Mouse (Mus musculus): ENCODE measurements around the gene Skiv2l. TPM values are rescaled to one million over a fixed set of nuclear protein-coding genes. Genes with fewer than 3 reads are reported as not detected.
A peak's percentile ranks its signal among the peaks of the same experiment; 100 is the strongest.

Gene Skiv2l
- total and polyA plus RNA-seq, 3 experiments: 22.0 to 50.5 (median 35.2) TPM

GRCm38 (mm10) chr17:34883332-34883731, 33.3 kb upstream of the Skiv2l start:
- H3K9ac ChIP-seq (ENCODE audit: insufficient read depth, low read depth): no peak overlapping the region
- no peak overlapping the region for H3K27ac ChIP-seq (ENCODE audit: insufficient read depth, low read depth)
- peaks cover 14 to 44% of the 10 kb centered on the region in 2 experiments for H3K4me1 ChIP-seq (ENCODE audit: control insufficient read depth in 1 of 2, insufficient read depth in 2 of 2)
- dilution Hi-C loops (cut with MboI; ENCODE audit: extremely low pct_ligation_motif_present, extremely low pct_unique_long_range_greater_than_20kb, low sequenced_read_pairs) (no loop called here), in situ Hi-C loops (cut with MboI; ENCODE audit: low pct_ligation_motif_present, low pct_unique_long_range_greater_than_20kb, low sequenced_read_pairs) (no loop called here)
- no peaks in the 10 kb centered on the region for H3K79me2 ChIP-seq (replicated peaks; ENCODE audit: control insufficient read depth, extremely low read depth, insufficient read depth, poor library complexity, severe bottlenecking)
- no peaks in the 10 kb centered on the region for H3K36me3 ChIP-seq (replicated peaks in 1 of 2; ENCODE audit: control insufficient read depth in 1 of 2, insufficient read depth in 1 of 2, low read length in 1 of 2)
- TF ChIP-seq POLR2AphosphoS2 (IDR thresholded peaks at IDR 0.05; ENCODE audit: low read depth, low read length) (no peak), JUN (IDR thresholded peaks at IDR 0.05; ENCODE audit: insufficient read depth, low read depth, low read length) (no peak), CTCF (conservative IDR thresholded peaks at IDR 0.05 in 1 of 2, IDR thresholded peaks at IDR 0.05 in 1 of 2; ENCODE audit: low read depth in 2 of 2, low read length in 2 of 2) (peak in 1 of 2 experiments; percentile 29; a peak in 2 of 4 replicates), NELFE (IDR thresholded peaks at IDR 0.05; ENCODE audit: low read depth, low read length) (no peak), ELF1 (IDR thresholded peaks at IDR 0.05; ENCODE audit: low read depth, low read length) (peak; percentile 39; the same call in 1 of the 2 replicates), ZKSCAN1 (IDR thresholded peaks at IDR 0.05; ENCODE audit: borderline replicate concordance, low read depth, low read length) (no peak), HCFC1 (IDR thresholded peaks at IDR 0.05; ENCODE audit: low read depth, low read length) (no peak)
- no peak overlapping the region for H3K4me2 ChIP-seq (ENCODE audit: insufficient read depth, low read depth, poor library complexity, severe bottlenecking)
- H3K4me3 ChIP-seq (replicated peaks in 1 of 3; ENCODE audit: low read depth in 2 of 3, low read length in 2 of 3, poor library complexity in 1 of 3): no peak overlapping the region
- peaks cover 5% of the 10 kb centered on the region for H3K9me3 ChIP-seq (replicated peaks; ENCODE audit: low read length)
- no peaks in the 10 kb centered on the region for H3K27me3 ChIP-seq (replicated peaks)
- DNase-seq (ENCODE audit: extremely low read depth): no peak

GRCm38 (mm10) chr17:34881683-34882310, 31.8 kb upstream of the Skiv2l start, which contains the start of gene Gm20547:
TSS of gene Gm20547 (minus strand) at chr17:34882042.
- H3K4me2 ChIP-seq (ENCODE audit: insufficient read depth, low read depth, poor library complexity, severe bottlenecking): no peak within 1 kb of the TSS
- in situ Hi-C loops (cut with MboI; ENCODE audit: low pct_ligation_motif_present, low pct_unique_long_range_greater_than_20kb, low sequenced_read_pairs) (no loop called here), dilution Hi-C loops (cut with MboI; ENCODE audit: extremely low pct_ligation_motif_present, extremely low pct_unique_long_range_greater_than_20kb, low sequenced_read_pairs) (no loop called here)
- no peak within 1 kb of the TSS for H3K4me3 ChIP-seq (replicated peaks in 1 of 3; ENCODE audit: low read depth in 2 of 3, low read length in 2 of 3, poor library complexity in 1 of 3)
- TF ChIP-seq MEF2A (IDR thresholded peaks at IDR 0.05; ENCODE audit: borderline replicate concordance, low read depth, low read length) (no peak), RAD21 (IDR thresholded peaks at IDR 0.05; ENCODE audit: low read depth, low read length) (no peak), EP300 (IDR thresholded peaks at IDR 0.05; ENCODE audit: low read length) (no peak), ZKSCAN1 (IDR thresholded peaks at IDR 0.05; ENCODE audit: borderline replicate concordance, low read depth, low read length) (no peak), HCFC1 (IDR thresholded peaks at IDR 0.05; ENCODE audit: low read depth, low read length) (no peak), TCF12 (IDR thresholded peaks at IDR 0.05; ENCODE audit: low read depth, low read length) (no peak), TBP (conservative IDR thresholded peaks at IDR 0.05; ENCODE audit: low read depth, low read length) (no peak), ZC3H11A (IDR thresholded peaks at IDR 0.05; ENCODE audit: low read depth, low read length) (no peak), RCOR1 (conservative IDR thresholded peaks at IDR 0.05; ENCODE audit: low read depth, low read length) (no peak), UBTF (IDR thresholded peaks at IDR 0.05; ENCODE audit: low read depth, low read length) (no peak), PAX5 (IDR thresholded peaks at IDR 0.05; ENCODE audit: low read length) (no peak), CHD1 (IDR thresholded peaks at IDR 0.05; ENCODE audit: low read depth, low read length) (no peak), E2F4 (IDR thresholded peaks at IDR 0.05; ENCODE audit: insufficient replicate concordance, low read depth, low read length) (no peak), ZNF384 (IDR thresholded peaks at IDR 0.05; ENCODE audit: low read depth, low read length) (no peak), MXI1 (IDR thresholded peaks at IDR 0.05; ENCODE audit: low read depth, low read length) (no peak), KAT2A (IDR thresholded peaks at IDR 0.05; ENCODE audit: insufficient replicate concordance, low read length) (no peak), SMC3 (IDR thresholded peaks at IDR 0.05; ENCODE audit: low read depth, low read length) (no peak)
- H3K4me1 ChIP-seq (ENCODE audit: control insufficient read depth in 1 of 2, insufficient read depth in 2 of 2): peaks cover 11 to 33% of the 10 kb centered on the region in 2 experiments
- no peaks in the 10 kb centered on the region for H3K36me3 ChIP-seq (replicated peaks in 1 of 2; ENCODE audit: control insufficient read depth in 1 of 2, insufficient read depth in 1 of 2, low read length in 1 of 2)
- no peaks in the 10 kb centered on the region for H3K27me3 ChIP-seq (replicated peaks)
- no peak within 1 kb of the TSS for H3K9ac ChIP-seq (ENCODE audit: insufficient read depth, low read depth)
- H3K79me2 ChIP-seq (replicated peaks; ENCODE audit: control insufficient read depth, extremely low read depth, insufficient read depth, poor library complexity, severe bottlenecking): no peaks in the 10 kb centered on the region
- no peak within 1 kb of the TSS for H3K27ac ChIP-seq (ENCODE audit: insufficient read depth, low read depth)
- no peak for DNase-seq (ENCODE audit: extremely low read depth)
- peaks cover under 1% of the 10 kb centered on the region for H3K9me3 ChIP-seq (replicated peaks; ENCODE audit: low read length)
